Comparison of ENCODE assay signal across 8 mouse cellular contexts in the genomic region with DNA sequence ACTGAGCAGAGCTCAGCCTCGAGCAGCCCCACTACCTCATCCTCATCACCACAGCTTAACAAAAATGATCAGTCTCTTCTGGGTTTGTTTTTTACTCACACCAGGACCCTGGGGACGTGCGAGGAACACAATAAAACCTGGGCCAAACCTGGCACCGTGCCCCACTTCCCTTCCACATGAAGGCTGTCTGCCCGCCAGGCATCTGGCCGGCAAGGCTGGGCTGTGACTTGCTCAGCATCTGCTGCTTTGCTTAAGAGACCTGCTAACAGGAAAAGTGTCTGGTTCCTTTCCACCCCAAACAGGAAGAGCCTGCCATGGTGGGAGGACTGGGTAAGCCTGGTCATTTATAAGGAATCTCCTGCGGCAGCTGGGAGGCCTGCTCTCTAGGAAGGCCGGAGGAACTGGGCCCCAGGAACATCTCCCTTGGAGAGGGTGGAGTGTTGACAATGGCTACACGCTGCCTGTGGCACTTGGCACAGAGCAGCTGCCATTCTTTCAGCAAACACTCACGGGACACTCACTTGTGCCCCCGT. TPM values are rescaled to one million over a fixed set of nuclear protein-coding genes. Genes with fewer than 3 reads are reported as not detected.
DNase-seq lines count a peak whose midpoint lies in the region; ATAC-seq lines count a peak whose summit lies in the region.

No protein-coding gene starts in this region.

- WGBS in forebrain, embryonic 14.5 days: 40% methylated on average over 11 of the region's 11 CpGs
- 31% methylated on average over 11 of the region's 11 CpGs for WGBS in lung, embryonic 15.5 days

- intact Hi-C loops in heart, postnatal 25 days (cut with DNase I): loop anchor here (10.0 kb wide), 1 partner anchor 512 kb away; a partner anchor contains a TSS

- peaks cover 8% of the 10 kb centered on the region; the same call in 1 of the 2 replicates for H3K4me1 ChIP-seq in forebrain, embryonic 14.5 days (ENCODE audit: control insufficient read depth, insufficient read depth, low read length)
- H3K4me1 ChIP-seq in lung, embryonic 15.5 days: peaks cover 20% of the 10 kb centered on the region

- peaks cover 16% of the 10 kb centered on the region for H3K27me3 ChIP-seq in forebrain, embryonic 14.5 days (replicated peaks; ENCODE audit: control insufficient read depth, insufficient read depth, low read length)
- H3K27me3 ChIP-seq in lung, embryonic 15.5 days: peaks cover 25% of the 10 kb centered on the region

- H3K9me3 ChIP-seq in forebrain, embryonic 14.5 days (replicated peaks; ENCODE audit: control insufficient read depth, low read length): no peaks in the 10 kb centered on the region
- H3K9me3 ChIP-seq in lung, embryonic 15.5 days: no peaks in the 10 kb centered on the region

- peak; percentile 64 for ATAC-seq in forebrain, embryonic 14.5 days
- ATAC-seq in lung, embryonic 15.5 days (ENCODE audit: borderline replicate concordance, extremely low read depth, low FRiP score, low TSS enrichment): peak; percentile 53; the same call in 1 of the 2 replicates
- no peak for ATAC-seq in activated CD4-positive, CD25-positive, alpha-beta regulatory T cell, adult 4 months

- no peak overlapping the region for H3K4me2 ChIP-seq in forebrain, embryonic 14.5 days (ENCODE audit: low read length)
- H3K4me2 ChIP-seq in lung, embryonic 15.5 days: no peak overlapping the region

- H3K27ac ChIP-seq in forebrain, embryonic 14.5 days (ENCODE audit: low read depth, low read length): no peak overlapping the region; the same call in 1 of the 2 replicates
- H3K27ac ChIP-seq in lung, embryonic 15.5 days: peak overlapping the region; percentile 75

- H3K36me3 ChIP-seq in forebrain, embryonic 14.5 days (ENCODE audit: control insufficient read depth, insufficient read depth, low read length): no peaks in the 10 kb centered on the region
- no peaks in the 10 kb centered on the region for H3K36me3 ChIP-seq in lung, embryonic 15.5 days

- H3K4me3 ChIP-seq in forebrain, embryonic 14.5 days (ENCODE audit: low read depth, low read length): no peak overlapping the region
- H3K4me3 ChIP-seq in lung, embryonic 15.5 days: no peak overlapping the region

- peak; percentile 53 to 58 for DNase-seq in layer of hippocampus, postnatal 10 days (ENCODE audit: low spot score in 2 of 2)
- no peak for DNase-seq in layer of hippocampus, adult 9-10 months (ENCODE audit: low spot score)
- peak; percentile 83 for DNase-seq in adrenal gland, postnatal 14 days
- peak; percentile 76 for DNase-seq in forebrain, embryonic 14.5 days (ENCODE audit: low spot score)
- peak; percentile 78 for DNase-seq in heart, postnatal 25 days (ENCODE audit: low spot score)
- DNase-seq in retina, postnatal 1 day: no peak

- no peak overlapping the region for H3K9ac ChIP-seq in forebrain, embryonic 14.5 days (ENCODE audit: low read length)
- H3K9ac ChIP-seq in lung, embryonic 15.5 days: no peak overlapping the region

RNA-seq across cellular contexts. Expression of a gene that starts 4.3 kb away (rescaled TPM):
- total RNA-seq in layer of hippocampus, postnatal 10 days (2021): 1 to 10 TPM; 3.9 to 4.3 TPM
- total RNA-seq in adrenal gland, postnatal 14 days (2021): 7.4 and 8.3 TPM in 2 replicates
- polyA plus RNA-seq in forebrain, embryonic 14.5 days (2014; fragmentation: Nextera tagmentation; extraction: Ambion mirVana): 1.8 and 2.2 TPM in 2 replicates
- 1 to 10 TPM; 4.6 to 5.7 TPM for total RNA-seq in heart, postnatal 25 days (2021)
- 2.5 and 2.7 TPM in 2 replicates for polyA plus RNA-seq in lung, embryonic 15.5 days (2015; fragmentation: Nextera tagmentation; extraction: Ambion mirVana)
- not detected for polyA plus RNA-seq in activated CD4-positive, CD25-positive, alpha-beta regulatory T cell, adult 4 months (2017; shearing (Covaris generic))

RNA-seq across cellular contexts. Expression of a gene that starts 5.7 kb away (rescaled TPM):
- 10 to 100 TPM; 68.2 to 76.1 TPM for total RNA-seq in layer of hippocampus, postnatal 10 days (2021)
- 66.3 and 72.1 TPM in 2 replicates for total RNA-seq in adrenal gland, postnatal 14 days (2021)
- polyA plus RNA-seq in forebrain, embryonic 14.5 days (2014; fragmentation: Nextera tagmentation; extraction: Ambion mirVana): 8.1 and 10.2 TPM in 2 replicates
- total RNA-seq in heart, postnatal 25 days (2021): 10 to 100 TPM; 33.7 to 33.8 TPM
- polyA plus RNA-seq in lung, embryonic 15.5 days (2015; fragmentation: Nextera tagmentation; extraction: Ambion mirVana): 11.0 and 11.3 TPM in 2 replicates
- polyA plus RNA-seq in activated CD4-positive, CD25-positive, alpha-beta regulatory T cell, adult 4 months (2017; shearing (Covaris generic)): 10 to 100 TPM; 10.8 to 12.5 TPM

RNA-seq across cellular contexts. Expression of a gene that starts 29.7 kb away (rescaled TPM):
- total RNA-seq in layer of hippocampus, postnatal 10 days (2021): not detected
- 0.37 and 0.75 TPM in 2 replicates for total RNA-seq in adrenal gland, postnatal 14 days (2021)
- 0.36 TPM in 1 of 2 replicates, not detected in the other for polyA plus RNA-seq in forebrain, embryonic 14.5 days (2014; fragmentation: Nextera tagmentation; extraction: Ambion mirVana)
- total RNA-seq in heart, postnatal 25 days (2021): not detected
- 0.18 and 0.29 TPM in 2 replicates for polyA plus RNA-seq in lung, embryonic 15.5 days (2015; fragmentation: Nextera tagmentation; extraction: Ambion mirVana)
- under 1 TPM; 0.71 to 0.92 TPM for polyA plus RNA-seq in activated CD4-positive, CD25-positive, alpha-beta regulatory T cell, adult 4 months (2017; shearing (Covaris generic))

RNA-seq across cellular contexts. Expression of a gene that starts 37.9 kb away (rescaled TPM):
- total RNA-seq in layer of hippocampus, postnatal 10 days (2021): 1 to 10 TPM in 1 of 2 experiments, under 1 TPM in 1; 0.62 to 1.4 TPM
- total RNA-seq in adrenal gland, postnatal 14 days (2021): not detected in 2 replicates
- polyA plus RNA-seq in forebrain, embryonic 14.5 days (2014; fragmentation: Nextera tagmentation; extraction: Ambion mirVana): 0.32 and 0.38 TPM in 2 replicates
- total RNA-seq in heart, postnatal 25 days (2021): not detected
- polyA plus RNA-seq in lung, embryonic 15.5 days (2015; fragmentation: Nextera tagmentation; extraction: Ambion mirVana): 0.32 and 0.35 TPM in 2 replicates
- not detected for polyA plus RNA-seq in activated CD4-positive, CD25-positive, alpha-beta regulatory T cell, adult 4 months (2017; shearing (Covaris generic))

RNA-seq across cellular contexts. Expression of a gene that starts 54.8 kb away (rescaled TPM):
- total RNA-seq in layer of hippocampus, postnatal 10 days (2021): not detected
- total RNA-seq in adrenal gland, postnatal 14 days (2021): not detected in 2 replicates
- not detected in 2 replicates for polyA plus RNA-seq in forebrain, embryonic 14.5 days (2014; fragmentation: Nextera tagmentation; extraction: Ambion mirVana)
- not detected for total RNA-seq in heart, postnatal 25 days (2021)
- polyA plus RNA-seq in lung, embryonic 15.5 days (2015; fragmentation: Nextera tagmentation; extraction: Ambion mirVana): not detected in 2 replicates
- under 1 TPM; 0.25 to 0.46 TPM for polyA plus RNA-seq in activated CD4-positive, CD25-positive, alpha-beta regulatory T cell, adult 4 months (2017; shearing (Covaris generic))

Comparison
In these comparisons a context has a peak if more than half of its experiments do, and no peak if none do; other contexts are left out.
1. DNase-seq: peak in layer of hippocampus, postnatal 10 days (2 of 2), adrenal gland, postnatal 14 days (single experiment), forebrain, embryonic 14.5 days (single experiment) and heart, postnatal 25 days (single experiment); none in layer of hippocampus, adult 9-10 months (single experiment) and retina, postnatal 1 day (single experiment).